Mouse (Mus musculus) Patski (cell line): Measurements from ENCODE around the gene Gm20924. TPM values are rescaled to one million over a fixed set of nuclear protein-coding genes. Genes with fewer than 3 reads are reported as not detected.
"Not testable (repeated sequence)": the region's sequence is repeated elsewhere in the genome, so short reads cannot be mapped to it uniquely, and the experiment has no call there.

Experiments used
- ATAC-seq: fragments of 100-300 bp; one replicate; pipeline ENCODE4 v1.8.0; 2021
- CTCF ChIA-PET: fragments of 350-600 bp; sonication (Branson Sonifier 250); formaldehyde crosslinking; loops from one replicate; lab custom pipeline; 2022; ENCODE audit warnings: inconsistent platforms; lab: Charles Lee
- POLR2A ChIA-PET: fragments of 350-600 bp; sonication (Branson Sonifier 250); formaldehyde crosslinking; loops from one replicate; lab custom pipeline; 2022; ENCODE audit warnings: antibody characterized with exemption, inconsistent platforms; lab: Charles Lee
- DNase-seq: peaks from one replicate; pipeline ENCODE4 v3.0.0-alpha.2; 2011; ENCODE audit warnings: low read depth, low spot score
- H3K27me3 ChIP-seq: fragments of 371-371 bp; one replicate; pipeline ENCODE4 v1.5.1; 2021
- in situ Hi-C: fragments of 300-500 bp; cut with MboI; formaldehyde crosslinking; loops from 3 replicates; pipeline ENCODE4 v1.11.1; 2018; ENCODE audit warnings: low pct_unique_long_range_greater_than_20kb, mixed read lengths
- polyA plus RNA-seq: library from polyadenylated mRNA; unstranded; gene quantifications from one replicate; pipeline ENCODE4 v1.2.3, GENCODE M21; 2021

Gm20924 gene
- not detected for polyA plus RNA-seq

DNA sequence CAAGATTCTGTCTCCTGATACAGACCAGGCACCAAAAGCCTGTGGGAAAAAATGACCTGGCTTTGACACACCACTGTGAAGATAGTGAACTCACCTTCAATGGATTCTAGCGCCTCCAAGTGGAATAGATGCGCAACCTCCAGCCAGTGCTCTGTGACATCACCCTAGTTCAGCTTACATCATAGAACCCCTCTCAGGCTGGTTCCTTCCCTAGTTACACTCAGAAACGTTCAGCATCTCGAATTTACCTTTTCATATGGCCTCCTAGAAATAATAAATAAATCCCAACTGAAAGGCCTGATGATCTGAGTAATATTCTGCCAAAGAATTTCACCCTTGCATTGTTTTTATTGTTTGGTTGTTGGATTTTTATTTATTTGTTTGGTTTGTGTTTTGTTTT lies at the start of gene Gm20924:
TSS of gene Gm20924 (minus strand) at position 101 of the 400 bp plus-strand sequence.
- POLR2A ChIA-PET, CTCF ChIA-PET, ATAC-seq, H3K27me3 ChIP-seq, in situ Hi-C loops, DNase-seq: not testable (repeated sequence)

Other genes with a start within 250 kb of the Gm20924 start
- gene Gm20736, start 170.2 kb upstream of the Gm20924 start, polyA plus RNA-seq, result not detected